Mouse (Mus musculus) embryo, embryonic 10.5 days (tissue): Measurements from ENCODE around the gene Olfr362.
"Not testable (repeated sequence)": the region's sequence is repeated elsewhere in the genome, so short reads cannot be mapped to it uniquely, and the experiment has no call there.

Experiments used
- DNase-seq: peaks from one replicate; pipeline ENCODE4 v3.0.0-alpha.2; 2015; ENCODE audit warnings: low spot score

Olfr362 gene

DNA sequence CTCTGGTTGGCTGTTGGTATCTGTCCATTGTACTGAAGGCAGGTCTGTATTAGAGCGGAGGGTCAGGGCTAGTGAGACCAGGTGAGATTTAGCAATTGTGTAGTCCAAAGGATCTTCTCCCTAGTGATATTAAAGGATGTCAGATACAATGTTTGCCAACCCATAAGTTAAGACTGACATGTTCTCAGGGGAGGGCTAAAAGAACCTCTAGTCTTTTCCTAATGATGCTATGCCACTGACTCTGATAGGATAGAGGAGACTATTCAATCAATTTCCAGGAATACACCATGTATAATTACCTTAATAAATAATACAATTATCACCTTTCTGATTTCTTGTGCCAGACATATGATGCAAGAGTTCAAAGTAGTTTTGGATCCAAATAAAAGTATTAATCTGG lies at the start of gene Olfr362:
Gene Olfr362 (minus strand): TSS at position 101 of the 400 bp plus-strand sequence.
- DNase-seq = no peak

- no peak for DNase-seq
Observed at GRCm38 (mm10) chr2:37139022-37139421, 21.3 kb upstream of the Olfr362 start, which contains the start of gene Olfr364-ps1. Olfr364-ps1 (plus strand) TSS chr2:37139322.

- DNase-seq = not testable (repeated sequence)
Observed at GRCm38 (mm10) chr2:37089190-37089589, 28.5 kb downstream of the Olfr362 start, which contains the start of gene Olfr361. Olfr361 (minus strand) TSS chr2:37089290.

DNA sequence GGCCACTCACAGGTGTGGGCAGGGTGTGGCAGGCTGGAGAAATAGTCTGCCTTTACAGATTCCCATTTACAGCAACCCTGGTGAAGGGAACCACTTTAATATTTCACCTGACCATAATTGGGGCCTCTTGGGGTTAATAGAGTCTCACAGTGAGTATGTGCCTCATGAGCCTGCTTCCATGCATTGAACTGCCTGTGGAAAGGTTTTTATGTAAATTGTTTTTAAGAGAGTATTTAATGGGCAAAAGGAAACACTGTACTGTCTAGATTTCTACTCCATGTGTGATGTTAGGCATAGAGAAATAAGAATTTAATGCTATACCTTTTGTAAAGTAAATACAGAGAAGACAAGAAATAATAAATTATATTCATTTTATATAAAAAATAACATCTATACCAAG lies 52.3 kb downstream of the Olfr362 start, which contains the start of gene Olfr360:
Gene Olfr360 (plus strand): TSS at position 301 of the 400 bp plus-strand sequence.
- DNase-seq = no peak
